Mouse (Mus musculus) lung, adult 2 months (tissue): ENCODE data around the gene Kif27. TPM values are rescaled to one million over a fixed set of nuclear protein-coding genes. Genes with fewer than 3 reads are reported as not detected.

ENCODE experiments used
- DNase-seq: peaks from one replicate; pipeline ENCODE4 v3.0.0; 2022
- H3K4me1 ChIP-seq: fragments of 200-500 bp; 2 replicates; pipeline ENCODE4 v1.6.1; 2011; ENCODE audit warnings: low read length; ENCODE audit not compliant: control insufficient read depth, insufficient read depth
- H3K4me3 ChIP-seq: fragments of 200-500 bp; replicated peaks from 2 replicates; pipeline ENCODE3; 2011; ENCODE audit warnings: low read depth, mild to moderate bottlenecking, control low read depth, low read length; ENCODE audit errors: extremely low read depth
- CTCF ChIP-seq: fragments of 200-500 bp; IDR thresholded peaks from 2 replicates; pipeline ENCODE4 v1.5.1; 2011; ENCODE audit warnings: mild to moderate bottlenecking, low read length, control low read depth; ENCODE audit not compliant: insufficient read depth
- POLR2A ChIP-seq: fragments of 200-500 bp; IDR thresholded peaks from 2 replicates; pipeline ENCODE4 v1.6.1; 2011; ENCODE audit warnings: low read depth, mild to moderate bottlenecking, control low read depth, low read length, borderline replicate concordance; ENCODE audit errors: extremely low read depth
- WGBS: fragments of 180-500 bp; shearing (Covaris S2); methylation state at CpG from one replicate; pipeline ENCODE4 v1.1.7; 2018; 5-methylcytosine and 5-hydroxymethylcytosine counted together
- polyA plus RNA-seq: library from polyadenylated mRNA; depleted of rRNA; stranded (reverse); fragments of >200 nt; gene quantifications from 2 replicates; pipeline ENCODE4 v1.2.3, GENCODE M21; 2012

The Kif27 gene
- polyA plus RNA-seq, 1 experiment, result 0.96 TPM

- Histone ChIP-seq H3K4me1 (no peaks in the 10 kb centered on the region), H3K4me3 (no peak overlapping the region)
- WGBS, result 52% methylated on average over 6 of the region's 6 CpGs
- TF ChIP-seq CTCF (no peak), POLR2A (no peak)
- DNase-seq, result no peak
These were observed 43.9 kb downstream of the Kif27 start for GRCm38 (mm10) chr13:58314991-58315390.

- no peak for TF ChIP-seq POLR2A
- TF ChIP-seq CTCF, result no peak
- 73% methylated on average over 3 of the region's 3 CpGs for WGBS
- DNase-seq, result no peak
- H3K4me3 ChIP-seq, result no peak overlapping the region
- no peaks in the 10 kb centered on the region for H3K4me1 ChIP-seq
These were observed 45.2 kb downstream of the Kif27 start for GRCm38 (mm10) chr13:58313758-58314157.

GRCm38 (mm10) chr13:58311351-58311750 lies 47.6 kb downstream of the Kif27 start:
- H3K4me1 ChIP-seq, result no peaks in the 10 kb centered on the region
- DNase-seq, result no peak
- H3K4me3 ChIP-seq, result no peak overlapping the region
- no peak for TF ChIP-seq POLR2A
- 0 out of 2 replicates have a peak, but pooled peaks have one; percentile 19 for TF ChIP-seq CTCF
- WGBS, result 49% methylated on average over 3 of the region's 3 CpGs

- Histone ChIP-seq H3K4me3 (no peak overlapping the region), H3K4me1 (no peaks in the 10 kb centered on the region)
- no peak for DNase-seq
- WGBS, result 72% methylated on average over 8 of the region's 8 CpGs
- no peak for TF ChIP-seq POLR2A
- no peak for TF ChIP-seq CTCF
These were observed 49.4 kb downstream of the Kif27 start for GRCm38 (mm10) chr13:58309499-58309898.

- H3K4me3 ChIP-seq, result no peak overlapping the region
- no peaks in the 10 kb centered on the region for H3K4me1 ChIP-seq
- TF ChIP-seq POLR2A (no peak), CTCF (no peak)
- no peak for DNase-seq
- WGBS, result 90% methylated on average over 5 of the region's 5 CpGs
These were observed 51.5 kb downstream of the Kif27 start for GRCm38 (mm10) chr13:58307453-58307852.

GRCm38 (mm10) chr13:58305230-58305629 lies 53.7 kb downstream of the Kif27 start:
- WGBS, result 69% methylated on average over 2 of the region's 2 CpGs
- Histone ChIP-seq H3K4me3 (no peak overlapping the region), H3K4me1 (no peaks in the 10 kb centered on the region)
- no peak for DNase-seq
- no peak for TF ChIP-seq CTCF

- 73% methylated on average over 9 of the region's 9 CpGs for WGBS
- Histone ChIP-seq H3K4me1 (no peaks in the 10 kb centered on the region), H3K4me3 (no peak overlapping the region)
- no peak for DNase-seq
- TF ChIP-seq POLR2A (no peak), CTCF (no peak)
These were observed 56.3 kb downstream of the Kif27 start for GRCm38 (mm10) chr13:58302421-58303145.

GRCm38 (mm10) chr13:58301961-58302360 lies 57.0 kb downstream of the Kif27 start:
- TF ChIP-seq CTCF, result no peak
- TF ChIP-seq POLR2A, result no peak
- no peak for DNase-seq
- WGBS, result 80% methylated on average over 6 of the region's 6 CpGs

GRCm38 (mm10) chr13:58298756-58299155 lies 60.2 kb downstream of the Kif27 start:
- H3K4me3 ChIP-seq, result no peak overlapping the region
- 79% methylated on average over 3 of the region's 3 CpGs for WGBS
- no peak for TF ChIP-seq CTCF
- TF ChIP-seq POLR2A, result no peak
- no peaks in the 10 kb centered on the region for H3K4me1 ChIP-seq
- no peak for DNase-seq

More at GRCm38 (mm10) chr13:58301961-58302360, 57.0 kb downstream of the Kif27 start:
- Histone ChIP-seq H3K4me3 (no peak overlapping the region), H3K4me1 (no peaks in the 10 kb centered on the region)

GRCm38 (mm10) chr13:58295582-58295981 lies 63.3 kb downstream of the Kif27 start:
- no peak for TF ChIP-seq POLR2A
- TF ChIP-seq CTCF, result no peak
- DNase-seq, result no peak
- Histone ChIP-seq H3K4me3 (no peak overlapping the region), H3K4me1 (no peaks in the 10 kb centered on the region)
- WGBS, result 75% methylated on average over 3 of the region's 3 CpGs

GRCm38 (mm10) chr13:58292811-58293210 lies 66.1 kb downstream of the Kif27 start:
- WGBS, result 41% methylated on average over 5 of the region's 5 CpGs

More at GRCm38 (mm10) chr13:58292811-58293210, 66.1 kb downstream of the Kif27 start:
- H3K4me3 ChIP-seq, result no peak overlapping the region
- H3K4me1 ChIP-seq, result no peaks in the 10 kb centered on the region
- DNase-seq, result no peak
- TF ChIP-seq POLR2A, result no peak
- no peak for TF ChIP-seq CTCF
